Mouse (Mus musculus) v-Abl transformed pro-B cells (cell line): ENCODE results near the gene Zzz3.

Experiments used
- in situ Hi-C, 2 experiments: fragments of 400-800 bp; cut with MboI; formaldehyde crosslinking; loops; one replicate each; pipeline ENCODE4 v1.15.1; 2025; ENCODE audit not compliant: unreplicated experiment in 2 of 2

Zzz3 gene

GRCm38 (mm10) chr3:152400441-152400840 lies 5.2 kb downstream of the Zzz3 start:
- in situ Hi-C loops: no loop called here

- in situ Hi-C loops: no loop called here
Observed at GRCm38 (mm10) chr3:152400875-152401274, 5.6 kb downstream of the Zzz3 start.

GRCm38 (mm10) chr3:152401964-152402670 lies 6.8 kb downstream of the Zzz3 start:
- in situ Hi-C loops: no loop called here

DNA sequence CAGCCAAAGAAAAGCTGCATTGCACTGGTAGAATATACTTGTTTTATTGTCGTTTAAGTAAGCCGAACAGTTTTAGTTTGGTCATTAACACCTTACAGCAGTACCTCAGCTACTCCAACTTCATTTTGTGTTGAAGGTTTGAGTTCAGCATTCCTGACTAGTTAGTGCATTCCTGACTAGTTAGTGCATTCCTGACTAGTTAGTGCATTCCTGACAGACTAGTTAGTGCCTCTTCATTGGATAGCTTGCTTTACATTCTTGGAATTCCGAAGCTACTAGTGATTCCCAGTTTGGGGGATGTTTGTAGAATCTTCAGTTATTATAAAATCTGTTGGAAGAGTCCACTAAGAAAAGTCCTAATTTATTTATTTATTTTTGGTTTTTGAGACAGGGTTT lies 7.4 kb downstream of the Zzz3 start:
- in situ Hi-C loops: no loop called here

DNA sequence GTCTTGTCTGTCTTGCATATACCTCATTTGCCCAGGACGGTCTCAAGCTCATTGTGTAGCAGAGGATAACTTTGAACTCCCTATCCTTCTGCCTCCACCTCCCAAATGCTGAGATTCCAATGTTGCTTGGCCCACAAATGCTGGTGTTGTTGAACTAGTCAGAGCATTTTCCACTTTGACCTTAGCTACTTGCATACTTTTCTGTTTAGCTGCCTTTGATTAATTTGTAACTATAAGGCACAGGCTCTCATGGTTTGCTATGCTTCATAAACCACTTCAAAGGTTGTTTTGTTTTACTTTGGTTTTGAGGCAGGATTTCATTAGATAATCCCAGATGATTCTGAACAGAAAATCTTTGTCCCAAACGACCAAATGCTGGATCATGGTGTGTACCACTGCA lies 8.6 kb downstream of the Zzz3 start:
- in situ Hi-C loops: no loop called here

GRCm38 (mm10) chr3:152405420-152405819 lies 10.1 kb downstream of the Zzz3 start:
- in situ Hi-C loops: no loop called here

- in situ Hi-C loops: no loop called here
Observed at GRCm38 (mm10) chr3:152405978-152406640, 10.8 kb downstream of the Zzz3 start.

DNA sequence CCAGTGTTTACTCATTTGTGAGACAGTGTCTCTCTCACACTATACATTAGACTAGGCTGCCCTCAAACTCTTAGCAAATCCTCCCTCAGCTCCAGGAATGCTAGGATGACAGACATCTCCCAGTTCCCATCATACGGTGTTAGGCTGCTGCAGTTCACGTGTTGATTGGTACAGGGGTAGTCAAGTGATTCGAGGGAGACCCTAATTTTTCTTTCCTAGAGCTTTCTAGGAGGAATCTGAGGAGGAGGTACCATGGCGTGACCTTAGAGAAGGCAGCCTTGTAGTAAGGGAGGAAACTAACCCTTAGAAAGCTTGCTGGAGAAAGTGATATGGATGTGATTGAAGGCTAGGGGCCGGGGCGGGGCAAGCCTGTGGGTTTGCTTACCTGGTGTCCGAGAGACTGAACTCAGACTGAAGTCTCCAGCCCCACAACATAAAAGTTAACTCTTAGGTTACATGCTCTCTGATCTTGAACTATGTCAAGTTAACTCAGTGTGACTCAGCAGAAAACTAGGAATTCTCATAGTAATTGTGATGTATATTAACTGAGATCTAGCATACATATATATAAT lies 15.8 kb downstream of the Zzz3 start:
- in situ Hi-C loops: no loop called here

DNA sequence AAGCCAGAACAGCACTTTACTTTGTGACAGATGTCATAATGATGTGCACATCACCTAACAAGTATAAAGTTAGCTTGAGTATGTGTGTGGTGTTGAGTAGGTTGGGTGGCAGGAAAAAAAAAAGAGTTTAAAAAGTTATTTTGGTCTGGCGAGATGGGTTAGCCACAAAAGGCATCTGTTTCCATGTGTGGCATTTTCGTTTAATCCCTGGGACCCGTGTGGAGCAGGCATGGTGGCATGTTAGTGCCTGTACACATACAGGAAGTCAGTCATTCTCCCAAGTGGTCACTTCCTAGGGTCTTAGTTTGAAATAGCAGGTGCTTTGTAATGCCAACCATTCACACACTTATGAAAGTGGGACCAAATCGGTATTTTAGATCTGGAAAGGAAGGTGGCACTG lies 17.1 kb downstream of the Zzz3 start:
- in situ Hi-C loops: no loop called here

DNA sequence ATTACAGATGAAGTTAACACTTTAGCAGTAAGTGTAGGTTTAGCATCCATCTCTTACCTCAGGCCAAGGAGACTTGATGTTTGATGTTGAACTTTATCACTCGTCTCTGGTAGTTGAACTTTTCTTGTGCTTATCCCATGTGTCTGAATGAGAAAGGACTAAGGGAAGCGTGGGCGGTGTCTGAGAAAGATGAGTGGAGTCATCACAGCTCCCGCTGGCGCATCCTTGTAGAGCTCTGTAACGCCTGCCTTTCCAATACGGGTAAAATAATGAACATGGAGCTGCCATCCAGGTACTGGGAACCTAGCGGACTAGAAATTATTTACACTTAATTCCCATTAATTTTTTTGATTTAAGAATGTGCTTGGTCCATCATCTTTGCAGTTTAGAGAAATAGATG lies 33.7 kb downstream of the Zzz3 start:
- in situ Hi-C loops: no loop called here

- in situ Hi-C loops: no loop called here
Observed at GRCm38 (mm10) chr3:152432677-152433076, 37.4 kb downstream of the Zzz3 start.

GRCm38 (mm10) chr3:152435590-152435989 lies 40.3 kb downstream of the Zzz3 start:
- in situ Hi-C loops: no loop called here

GRCm38 (mm10) chr3:152438068-152438467 lies 42.8 kb downstream of the Zzz3 start:
- in situ Hi-C loops: no loop called here

- in situ Hi-C loops: no loop called here
Observed at GRCm38 (mm10) chr3:152442795-152443194, 47.5 kb downstream of the Zzz3 start.

DNA sequence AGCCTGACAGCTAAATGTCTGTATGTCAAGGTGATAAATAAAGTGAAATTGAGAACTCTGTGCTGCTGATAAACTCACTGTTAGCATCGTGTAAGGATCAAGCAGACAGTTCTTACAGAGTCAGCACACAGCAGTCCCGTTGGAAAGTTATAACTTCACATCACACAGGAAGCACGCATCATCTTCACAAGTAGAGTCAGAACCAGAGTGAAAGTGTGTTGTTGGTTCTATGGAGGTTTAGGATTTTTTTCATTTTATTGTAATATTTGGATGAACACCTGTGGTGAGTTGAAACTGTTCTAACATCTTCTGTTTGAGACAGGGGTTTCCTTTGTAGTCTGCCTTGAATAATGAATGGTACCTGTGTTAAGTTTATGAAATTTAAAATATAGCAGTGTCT lies 48.8 kb downstream of the Zzz3 start:
- in situ Hi-C loops: no loop called here

- in situ Hi-C loops: no loop called here
Observed at GRCm38 (mm10) chr3:152446966-152447365, 51.7 kb downstream of the Zzz3 start.

DNA sequence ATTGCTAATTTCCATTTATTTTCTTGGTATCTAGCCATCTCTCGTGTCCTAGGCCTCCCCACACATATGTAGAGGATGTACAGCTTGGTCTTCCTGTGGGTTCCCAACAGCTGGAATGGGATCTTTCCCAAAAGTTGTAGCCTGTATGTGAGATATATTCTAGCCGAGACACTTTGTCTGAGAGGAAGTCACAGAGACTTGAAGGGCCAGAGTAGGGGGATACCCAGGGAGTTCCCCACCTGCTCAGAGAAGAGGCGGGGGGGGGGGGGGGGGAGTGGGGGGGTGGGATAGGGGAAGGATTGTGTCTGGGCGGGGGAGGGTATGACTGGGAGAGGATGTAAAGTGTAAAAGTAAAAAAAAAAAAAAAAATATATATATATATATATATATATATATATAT lies 57.9 kb downstream of the Zzz3 start:
- in situ Hi-C loops: loop anchor here in 1 of 2 experiments (25.0 kb wide), 1 partner anchor 1484 kb away; the partner anchor contains the start of gene Acadm

- in situ Hi-C loops: loop anchor here in 1 of 2 experiments (25.0 kb wide), 1 partner anchor 1480 kb away; the partner anchor contains the start of gene Acadm
Observed at GRCm38 (mm10) chr3:152457308-152458035, 62.2 kb downstream of the Zzz3 start.

- in situ Hi-C loops: loop anchor here in 1 of 2 experiments (25.0 kb wide), 1 partner anchor 1478 kb away; the partner anchor contains the start of gene Acadm
Observed at GRCm38 (mm10) chr3:152458875-152459274, 63.6 kb downstream of the Zzz3 start.

DNA sequence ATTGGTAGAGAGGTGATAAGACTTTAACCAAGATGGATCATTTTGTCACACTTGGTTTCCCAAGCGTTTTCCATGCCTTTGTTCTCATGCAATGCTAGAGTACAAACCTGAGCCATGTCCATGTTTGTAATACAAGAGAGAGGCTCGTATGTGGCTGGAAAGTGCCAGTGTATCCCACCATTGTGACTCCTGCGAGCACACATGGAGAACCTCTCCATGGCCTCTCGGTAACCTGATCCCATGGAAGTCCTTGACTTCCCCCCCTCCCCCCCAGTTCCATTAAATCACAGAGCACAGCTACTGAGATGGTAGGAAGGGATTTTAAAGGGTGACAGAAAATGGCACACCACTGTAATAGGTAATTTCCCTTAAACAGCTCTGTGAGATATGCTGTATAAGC lies 65.5 kb downstream of the Zzz3 start:
- in situ Hi-C loops: loop anchor here in 1 of 2 experiments (25.0 kb wide), 1 partner anchor 1476 kb away; the partner anchor contains the start of gene Acadm

DNA sequence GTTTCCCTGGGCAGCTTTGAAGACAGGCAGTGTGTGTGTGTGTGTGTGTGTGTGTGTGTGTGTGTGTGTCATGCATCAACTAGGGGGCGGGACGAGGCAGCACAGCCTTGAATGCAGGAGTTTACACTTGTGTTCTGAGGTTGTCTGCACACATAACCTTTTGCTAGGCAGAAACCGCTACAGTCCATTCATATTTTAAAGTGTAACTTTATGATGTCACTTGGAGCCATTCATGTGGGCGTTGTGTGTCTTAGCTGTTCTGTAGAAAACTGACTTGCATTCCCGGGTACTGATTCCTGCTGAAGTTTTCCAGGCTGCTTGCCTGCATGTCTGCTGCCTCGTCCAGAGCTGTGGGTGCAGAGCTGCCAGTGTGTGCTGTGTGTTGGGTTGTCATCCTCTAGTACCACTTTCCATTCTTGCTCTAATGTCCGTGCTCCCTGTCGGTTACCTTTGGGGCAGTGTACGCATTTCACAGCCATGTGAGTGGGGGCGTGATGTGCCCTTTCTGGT lies 66.8 kb downstream of the Zzz3 start:
- in situ Hi-C loops: loop anchor here in 1 of 2 experiments (25.0 kb wide), 1 partner anchor 1475 kb away; the partner anchor contains the start of gene Acadm
